Mouse (Mus musculus): ENCODE results near the gene Cwc27. TPM values are rescaled to one million over a fixed set of nuclear protein-coding genes. Genes with fewer than 3 reads are reported as not detected.

Gene Cwc27
- polyA plus RNA-seq, 1 experiment: 2.8 TPM

DNA sequence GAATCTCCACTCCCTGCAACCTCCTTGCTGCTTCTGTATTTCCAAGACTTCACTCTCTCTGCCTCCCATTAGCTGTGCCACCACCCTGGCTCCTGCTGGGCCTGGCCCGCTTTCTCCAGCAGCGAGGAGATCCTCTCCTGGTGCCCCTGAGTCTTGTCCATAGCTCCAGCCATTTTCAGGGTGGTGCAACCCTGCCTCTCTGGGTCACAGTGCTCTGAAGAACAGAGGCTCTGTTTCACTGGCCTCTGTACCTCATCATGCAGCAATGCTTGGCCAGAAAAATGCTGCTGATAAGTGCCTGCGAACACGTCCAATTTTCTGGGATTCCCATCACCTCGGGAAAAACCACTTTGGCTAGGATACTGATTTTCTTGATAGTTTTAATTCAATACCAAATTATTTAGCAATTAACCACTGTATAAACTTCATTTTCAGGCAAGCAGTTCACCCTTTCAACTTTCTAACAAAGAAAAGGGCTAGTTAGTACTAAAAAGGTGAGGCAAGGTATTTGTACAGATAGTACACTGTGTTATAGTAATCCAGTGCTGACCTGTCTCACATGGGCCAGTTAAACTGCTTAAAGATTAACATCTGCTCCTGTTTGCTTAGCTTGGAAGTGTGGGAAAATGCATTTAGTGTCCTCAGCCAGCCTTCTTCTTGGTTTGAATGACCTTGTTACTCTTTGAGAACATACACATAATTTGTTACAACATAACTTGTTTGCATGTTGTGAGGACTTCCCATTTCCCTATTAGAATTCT is 176.1 kb downstream of the Cwc27 start:
- Histone ChIP-seq H3K4me3 (ENCODE audit: control insufficient read depth, insufficient read depth, low read length) (no peak overlapping the region), H3K27ac (ENCODE audit: control insufficient read depth, insufficient read depth, low read length) (no peak overlapping the region), H3K4me1 (replicated peaks; ENCODE audit: control insufficient read depth, insufficient read depth, low read length) (no peaks in the 10 kb centered on the region), H3K27me3 (ENCODE audit: control insufficient read depth, insufficient read depth, low read length) (no peaks in the 10 kb centered on the region), H3K36me3 (ENCODE audit: control insufficient read depth, insufficient read depth, low read length) (no peaks in the 10 kb centered on the region)
- DNase-seq: no peak
- 97% methylated on average over 5 of the region's 5 CpGs for WGBS
- TF ChIP-seq CTCF (IDR thresholded peaks at IDR 0.05; ENCODE audit: borderline replicate concordance, control insufficient read depth, extremely low read depth, insufficient read depth, low read length, poor library complexity): no peak
- no peak for TF ChIP-seq POLR2A (IDR thresholded peaks at IDR 0.05; ENCODE audit: control insufficient read depth, extremely low read depth, insufficient read depth, low read length, poor library complexity)

DNA sequence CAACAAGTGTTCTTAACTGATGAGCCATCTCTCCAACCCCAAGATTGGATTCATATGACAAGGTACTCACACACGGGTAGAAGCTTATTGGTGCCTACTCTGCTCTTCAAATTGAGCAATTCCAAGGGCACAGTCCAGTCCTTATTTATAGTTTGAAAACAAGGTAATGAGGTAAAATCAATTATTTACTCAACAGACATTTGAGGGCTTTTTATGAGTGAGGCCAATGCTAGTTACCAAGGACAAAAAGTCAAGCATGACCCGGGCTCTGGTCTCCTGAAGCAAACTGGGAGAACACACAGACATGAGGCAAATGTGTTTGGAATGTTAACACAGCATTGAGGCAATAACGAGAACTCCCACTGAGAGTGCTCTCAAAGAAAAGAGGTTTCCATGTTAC is 178.0 kb downstream of the Cwc27 start:
- no peak for TF ChIP-seq POLR2A (IDR thresholded peaks at IDR 0.05; ENCODE audit: control insufficient read depth, extremely low read depth, insufficient read depth, low read length, poor library complexity)
- TF ChIP-seq CTCF (IDR thresholded peaks at IDR 0.05; ENCODE audit: borderline replicate concordance, control insufficient read depth, extremely low read depth, insufficient read depth, low read length, poor library complexity): no peak
- Histone ChIP-seq H3K4me1 (replicated peaks; ENCODE audit: control insufficient read depth, insufficient read depth, low read length) (no peaks in the 10 kb centered on the region), H3K27ac (ENCODE audit: control insufficient read depth, insufficient read depth, low read length) (no peak overlapping the region), H3K27me3 (ENCODE audit: control insufficient read depth, insufficient read depth, low read length) (no peaks in the 10 kb centered on the region), H3K4me3 (ENCODE audit: control insufficient read depth, insufficient read depth, low read length) (no peak overlapping the region), H3K36me3 (ENCODE audit: control insufficient read depth, insufficient read depth, low read length) (no peaks in the 10 kb centered on the region)
- WGBS: 98% methylated on average over 3 of the region's 3 CpGs
- DNase-seq: no peak

DNA sequence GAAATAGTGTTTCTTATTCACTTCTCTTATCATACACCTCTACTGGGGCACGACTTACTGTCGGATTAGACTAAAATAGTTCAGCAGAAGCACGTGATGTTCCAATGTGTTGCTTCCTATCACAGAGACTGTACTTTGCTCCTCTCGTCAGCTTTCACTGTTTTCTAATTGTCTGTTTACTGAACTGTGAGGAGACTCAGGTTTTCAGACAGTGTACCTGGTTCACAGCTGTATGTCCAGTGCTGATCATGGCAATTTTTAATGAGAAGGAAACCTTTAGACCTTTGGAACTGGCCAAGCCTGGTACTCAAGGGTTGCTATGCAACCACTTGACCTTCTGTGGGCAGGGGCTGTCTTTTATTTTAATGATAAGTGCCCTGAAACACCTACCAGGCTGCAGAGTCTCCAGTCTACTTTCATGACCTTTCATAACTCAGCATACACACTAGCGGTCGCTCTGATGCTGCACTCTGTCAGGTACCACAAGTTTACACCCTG is 180.9 kb downstream of the Cwc27 start:
- no peak for DNase-seq
- 96% methylated on average over 6 of the region's 6 CpGs for WGBS
- no peaks in the 10 kb centered on the region for H3K27me3 ChIP-seq (ENCODE audit: control insufficient read depth, insufficient read depth, low read length)
- no peak overlapping the region for H3K4me3 ChIP-seq (ENCODE audit: control insufficient read depth, insufficient read depth, low read length)
- H3K4me1 ChIP-seq (replicated peaks; ENCODE audit: control insufficient read depth, insufficient read depth, low read length): no peaks in the 10 kb centered on the region
- H3K27ac ChIP-seq (ENCODE audit: control insufficient read depth, insufficient read depth, low read length): no peak overlapping the region
- TF ChIP-seq CTCF (IDR thresholded peaks at IDR 0.05; ENCODE audit: borderline replicate concordance, control insufficient read depth, extremely low read depth, insufficient read depth, low read length, poor library complexity) (no peak), POLR2A (IDR thresholded peaks at IDR 0.05; ENCODE audit: control insufficient read depth, extremely low read depth, insufficient read depth, low read length, poor library complexity) (no peak)
- H3K36me3 ChIP-seq (ENCODE audit: control insufficient read depth, insufficient read depth, low read length): no peaks in the 10 kb centered on the region

DNA sequence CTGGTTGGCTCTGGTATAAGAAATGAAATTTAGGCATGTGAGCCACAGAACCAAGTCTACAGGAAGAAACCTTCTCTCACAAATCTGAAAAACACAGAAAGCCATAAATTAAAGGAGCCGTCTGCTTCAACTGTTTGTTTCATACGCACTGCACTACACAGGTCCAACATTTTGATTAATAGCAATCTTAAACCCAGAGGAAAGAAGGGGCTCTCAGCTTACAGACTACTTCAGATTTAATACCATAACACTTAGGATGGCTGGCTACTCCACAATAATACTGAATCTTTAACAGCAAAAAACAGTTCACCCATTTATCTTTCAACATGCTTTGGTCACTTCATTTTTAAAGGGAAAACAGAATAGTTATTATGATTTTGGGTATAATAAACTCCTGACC is 182.2 kb downstream of the Cwc27 start:
- no peak overlapping the region for H3K4me3 ChIP-seq (ENCODE audit: control insufficient read depth, insufficient read depth, low read length)
- no peaks in the 10 kb centered on the region for H3K36me3 ChIP-seq (ENCODE audit: control insufficient read depth, insufficient read depth, low read length)
- no peaks in the 10 kb centered on the region for H3K27me3 ChIP-seq (ENCODE audit: control insufficient read depth, insufficient read depth, low read length)
- H3K4me1 ChIP-seq (replicated peaks; ENCODE audit: control insufficient read depth, insufficient read depth, low read length): no peaks in the 10 kb centered on the region
- DNase-seq: no peak
- TF ChIP-seq POLR2A (IDR thresholded peaks at IDR 0.05; ENCODE audit: control insufficient read depth, extremely low read depth, insufficient read depth, low read length, poor library complexity) (no peak), CTCF (IDR thresholded peaks at IDR 0.05; ENCODE audit: borderline replicate concordance, control insufficient read depth, extremely low read depth, insufficient read depth, low read length, poor library complexity) (no peak)
- 98% methylated on average over 2 of the region's 2 CpGs for WGBS
- H3K27ac ChIP-seq (ENCODE audit: control insufficient read depth, insufficient read depth, low read length): no peak overlapping the region

DNA sequence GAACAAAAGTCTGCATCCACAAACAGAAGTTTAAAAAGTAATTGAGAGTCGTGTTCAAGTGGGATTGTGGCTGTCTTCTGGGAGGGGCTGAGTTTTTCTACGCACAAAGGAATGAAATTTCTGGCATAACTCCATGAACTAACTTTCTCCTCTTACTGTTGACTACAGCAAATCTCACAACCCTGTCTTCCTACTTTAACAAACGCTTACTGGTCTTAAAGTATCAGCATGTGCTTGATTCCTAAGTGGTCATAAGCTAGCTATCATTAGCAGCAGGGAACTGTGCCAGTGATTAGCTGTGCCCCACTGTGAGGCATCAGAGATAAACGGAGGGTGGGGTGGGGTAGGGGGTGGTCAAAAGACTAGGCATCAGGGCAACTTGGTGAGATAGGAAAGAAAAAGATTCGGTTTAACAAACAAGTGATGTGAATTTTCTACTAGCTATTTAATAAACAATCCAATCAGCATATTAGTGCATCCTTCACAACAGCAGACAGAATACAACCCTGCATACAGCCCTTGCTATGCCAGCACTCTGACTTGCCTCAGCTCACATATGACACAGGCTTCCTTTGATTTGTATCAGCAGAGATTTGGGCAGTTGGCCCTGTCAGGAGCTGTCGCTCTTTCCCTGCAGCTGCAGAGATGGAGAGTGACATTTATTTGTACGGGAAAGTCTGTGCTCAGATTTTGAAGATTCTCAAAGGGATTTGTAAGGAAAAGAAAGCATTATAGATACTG is 184.3 kb downstream of the Cwc27 start:
- H3K4me1 ChIP-seq (replicated peaks; ENCODE audit: control insufficient read depth, insufficient read depth, low read length): no peaks in the 10 kb centered on the region
- no peak overlapping the region for H3K27ac ChIP-seq (ENCODE audit: control insufficient read depth, insufficient read depth, low read length)
- TF ChIP-seq CTCF (IDR thresholded peaks at IDR 0.05; ENCODE audit: borderline replicate concordance, control insufficient read depth, extremely low read depth, insufficient read depth, low read length, poor library complexity) (no peak), POLR2A (IDR thresholded peaks at IDR 0.05; ENCODE audit: control insufficient read depth, extremely low read depth, insufficient read depth, low read length, poor library complexity) (no peak)
- H3K36me3 ChIP-seq (ENCODE audit: control insufficient read depth, insufficient read depth, low read length): no peaks in the 10 kb centered on the region
- H3K4me3 ChIP-seq (ENCODE audit: control insufficient read depth, insufficient read depth, low read length): no peak overlapping the region
- H3K27me3 ChIP-seq (ENCODE audit: control insufficient read depth, insufficient read depth, low read length): no peaks in the 10 kb centered on the region
- 94% methylated on average over 7 of the region's 7 CpGs for WGBS
- DNase-seq: no peak

DNA sequence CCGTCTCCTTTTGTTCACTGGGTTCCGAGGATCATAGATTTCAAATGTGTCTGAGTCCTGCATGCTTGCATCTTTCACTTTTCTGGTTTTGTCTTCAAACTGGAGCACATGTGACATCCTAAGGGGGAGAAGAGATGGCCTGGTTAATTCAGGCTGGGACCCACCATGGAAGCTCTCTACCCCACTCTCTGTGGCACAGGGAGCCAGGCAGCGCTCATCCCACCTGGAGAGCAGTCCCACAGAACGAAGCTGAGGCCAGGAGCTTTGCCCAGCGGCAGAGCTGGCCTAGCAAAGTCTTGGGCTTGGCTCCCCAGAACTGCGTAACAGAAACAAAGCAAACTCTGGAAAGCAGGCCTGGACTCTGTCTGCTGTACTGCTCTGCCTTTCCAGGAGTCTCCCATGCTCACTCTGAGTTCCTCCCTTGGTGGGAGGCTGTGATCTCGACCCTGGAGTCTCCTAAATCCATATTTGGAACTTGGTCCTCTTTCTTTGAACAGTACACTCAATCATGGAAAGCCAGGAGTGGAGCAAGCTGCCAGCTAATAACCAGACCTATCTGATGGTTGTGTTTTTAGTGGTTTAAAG is 185.2 kb downstream of the Cwc27 start:
- DNase-seq: no peak
- WGBS: 91% methylated on average over 7 of the region's 7 CpGs
- no peaks in the 10 kb centered on the region for H3K36me3 ChIP-seq (ENCODE audit: control insufficient read depth, insufficient read depth, low read length)
- TF ChIP-seq CTCF (IDR thresholded peaks at IDR 0.05; ENCODE audit: borderline replicate concordance, control insufficient read depth, extremely low read depth, insufficient read depth, low read length, poor library complexity): no peak
- TF ChIP-seq POLR2A (IDR thresholded peaks at IDR 0.05; ENCODE audit: control insufficient read depth, extremely low read depth, insufficient read depth, low read length, poor library complexity): no peak
- H3K27me3 ChIP-seq (ENCODE audit: control insufficient read depth, insufficient read depth, low read length): no peaks in the 10 kb centered on the region
- no peaks in the 10 kb centered on the region for H3K4me1 ChIP-seq (replicated peaks; ENCODE audit: control insufficient read depth, insufficient read depth, low read length)
- H3K27ac ChIP-seq (ENCODE audit: control insufficient read depth, insufficient read depth, low read length): no peak overlapping the region
- no peak overlapping the region for H3K4me3 ChIP-seq (ENCODE audit: control insufficient read depth, insufficient read depth, low read length)
